Mouse (Mus musculus) cerebellum, adult 8-10 months (tissue): ENCODE data around the gene Psmb7.

Source experiments
- DNase-seq: peaks from one replicate; pipeline ENCODE4 v3.0.0; 2022

Psmb7 gene

GRCm38 (mm10) chr2:38586733-38587132 lies 57.2 kb downstream of the Psmb7 start:
- DNase-seq: no peak

GRCm38 (mm10) chr2:38585379-38585736 lies 58.5 kb downstream of the Psmb7 start:
- no peak for DNase-seq

DNA sequence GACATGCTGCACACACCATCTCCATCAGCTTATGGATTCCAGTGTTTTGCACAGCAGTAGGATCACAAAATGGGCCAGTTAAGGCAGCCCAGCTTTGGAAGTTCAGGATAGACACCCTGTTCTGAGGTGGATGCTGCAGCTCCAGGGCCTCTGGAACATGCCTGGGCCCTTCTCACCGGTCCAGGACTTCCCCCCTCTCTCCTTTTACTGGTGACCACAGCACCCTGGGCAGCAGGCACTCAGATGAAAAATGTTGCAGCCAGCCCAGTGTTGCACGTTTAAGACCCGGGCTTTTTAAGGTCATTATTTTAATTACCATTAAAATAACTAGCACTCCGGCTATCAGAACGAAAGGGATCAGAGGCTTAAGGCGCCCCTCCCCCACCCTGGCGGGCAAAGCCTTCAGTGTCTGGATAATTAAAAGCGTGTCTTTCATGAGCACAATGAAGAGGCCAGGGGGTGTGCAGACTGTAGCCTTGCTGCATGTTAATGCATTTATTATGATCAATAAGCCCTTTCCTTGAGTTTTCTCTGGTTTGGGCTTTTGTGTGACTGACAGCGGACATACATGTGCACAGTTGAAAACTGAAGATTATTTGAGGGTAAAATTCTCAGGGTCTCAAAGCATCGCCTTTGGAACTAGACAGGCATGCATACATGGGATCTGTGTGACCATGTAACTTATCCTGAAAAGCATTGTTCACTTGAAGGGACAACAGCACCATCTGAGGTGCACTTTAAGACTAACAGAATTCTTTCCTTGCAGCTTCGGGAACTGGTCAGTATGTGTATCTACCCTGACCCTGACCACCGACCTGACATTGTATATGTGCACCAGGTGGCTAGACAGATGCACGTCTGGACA lies 59.1 kb downstream of the Psmb7 start:
- DNase-seq: no peak

DNA sequence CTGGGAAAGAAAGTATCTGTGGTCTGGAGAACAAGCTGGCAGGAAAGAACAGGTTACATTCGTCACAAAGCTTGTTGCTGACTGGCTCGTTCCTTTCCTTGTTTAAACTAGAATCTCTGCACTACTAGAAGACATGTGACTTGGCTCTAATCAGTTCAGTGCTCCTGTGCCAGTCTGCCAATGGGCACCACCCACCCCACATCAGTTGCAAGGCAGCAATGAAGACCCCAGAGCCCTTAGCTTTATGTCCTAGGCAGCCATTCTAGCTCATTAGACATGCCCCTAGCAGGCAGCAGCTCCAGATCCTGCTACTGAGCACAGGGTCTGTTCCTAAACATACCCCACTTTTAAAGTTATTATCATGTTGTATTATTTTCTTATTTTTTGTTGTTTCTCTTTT lies 59.9 kb downstream of the Psmb7 start:
- no peak for DNase-seq

GRCm38 (mm10) chr2:38579528-38579927 lies 64.4 kb downstream of the Psmb7 start:
- DNase-seq: no peak

DNA sequence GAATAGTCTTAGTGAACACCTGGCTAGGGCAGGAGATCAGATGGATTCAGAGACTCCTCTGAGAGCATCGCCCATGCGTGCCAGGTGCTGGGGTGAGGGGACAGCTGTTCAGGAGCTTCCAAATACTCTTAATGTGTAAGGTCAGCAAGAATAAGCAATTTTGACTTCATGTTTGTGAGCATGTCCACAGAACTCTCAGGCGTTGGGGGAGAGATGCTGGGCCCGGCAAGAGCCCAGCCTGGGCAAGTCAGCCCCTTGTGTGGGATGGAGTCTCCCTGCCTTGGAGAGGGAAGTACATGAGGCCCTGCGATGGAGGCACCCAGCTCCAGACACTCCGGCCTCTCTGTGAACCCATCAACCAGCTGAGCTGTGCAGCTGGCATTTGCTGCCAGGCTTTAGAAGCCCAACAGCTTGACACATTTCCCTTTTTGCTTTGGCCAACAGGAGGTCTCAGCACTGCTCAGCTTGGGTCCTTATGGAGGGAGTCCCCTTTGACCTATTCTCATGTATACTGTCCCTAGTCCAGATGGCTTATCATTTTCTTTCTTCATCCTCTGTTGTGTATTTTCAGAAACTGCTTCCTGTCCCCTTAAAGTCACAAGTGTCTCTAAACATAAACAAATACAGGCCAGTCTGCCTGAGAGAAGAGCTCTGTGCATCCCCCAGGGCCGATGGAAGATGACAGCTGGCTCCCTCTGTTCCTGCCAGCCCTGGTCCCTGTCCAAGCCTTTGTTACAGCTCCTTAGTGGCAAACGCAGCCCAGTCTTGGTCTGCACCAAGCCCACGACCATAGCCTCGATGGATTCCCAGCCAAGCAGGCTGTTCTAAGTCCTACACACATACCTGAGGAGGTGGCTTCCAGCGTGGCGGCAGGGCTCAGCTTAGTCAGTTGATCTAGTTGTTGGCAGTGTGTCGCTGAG lies 65.0 kb downstream of the Psmb7 start:
- peak; percentile 39 for DNase-seq

DNA sequence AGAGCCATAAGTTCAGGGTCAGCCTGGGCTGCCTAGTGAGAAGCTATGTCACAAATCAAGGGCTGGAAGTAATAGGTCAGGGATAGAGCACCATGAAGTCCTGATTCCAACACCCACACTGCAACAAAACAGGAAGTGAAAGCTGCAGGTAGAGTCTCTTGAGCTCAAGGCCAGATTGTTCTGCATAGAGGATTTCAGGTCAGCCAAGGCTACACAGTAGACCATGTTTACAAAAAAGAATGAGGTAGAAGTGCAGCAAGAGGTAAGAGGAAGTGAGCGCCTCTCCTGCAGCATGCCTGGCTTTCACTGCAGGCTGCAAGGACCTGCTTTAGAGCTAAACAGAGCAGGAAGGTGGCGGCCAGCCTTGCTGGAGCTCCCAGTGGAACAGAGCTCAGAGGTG lies 69.2 kb downstream of the Psmb7 start:
- DNase-seq: no peak

GRCm38 (mm10) chr2:38571971-38572601 lies 71.8 kb downstream of the Psmb7 start:
- peak; percentile 60 for DNase-seq

DNA sequence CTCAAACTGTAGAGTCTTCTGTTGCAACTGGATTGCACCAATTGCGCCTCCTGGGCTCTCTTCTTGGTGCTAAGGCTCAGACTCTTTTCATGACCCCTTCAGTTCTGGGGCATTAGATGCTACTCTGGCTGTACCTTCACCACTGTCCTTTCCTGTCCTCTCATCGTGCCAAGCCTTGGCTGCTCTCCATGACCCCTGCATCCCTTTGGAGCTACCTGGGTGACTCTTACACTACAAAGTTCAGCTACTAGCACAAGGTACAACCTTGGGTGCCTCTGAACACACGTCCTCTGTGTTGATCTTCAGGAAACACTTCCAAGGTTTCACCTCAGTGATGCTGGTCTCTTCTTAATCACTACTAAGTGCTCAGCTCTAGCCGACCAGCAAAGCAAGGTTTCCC lies 81.3 kb downstream of the Psmb7 start:
- DNase-seq: no peak

GRCm38 (mm10) chr2:38560296-38561227 lies 83.3 kb downstream of the Psmb7 start:
- DNase-seq: no peak

DNA sequence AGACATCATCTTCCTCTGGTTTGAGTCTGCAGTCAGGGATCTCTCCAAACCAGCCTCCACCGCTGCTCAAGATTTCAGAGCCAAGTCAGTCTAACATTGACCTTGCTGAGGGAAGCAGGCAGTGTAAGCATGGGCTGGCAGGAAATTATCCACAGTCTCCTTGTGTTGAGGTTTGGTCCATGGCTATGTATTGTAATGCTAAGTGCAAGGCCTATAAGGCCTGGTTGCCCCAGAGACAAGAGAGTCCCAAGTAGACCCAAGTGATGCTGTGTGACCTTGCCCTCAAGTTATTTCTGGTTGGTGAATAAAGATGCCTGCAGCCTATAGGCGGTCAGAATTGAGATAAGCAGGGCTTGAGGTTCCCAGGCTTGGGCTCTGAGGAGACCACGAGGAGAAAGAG lies 87.2 kb downstream of the Psmb7 start:
- no peak for DNase-seq

DNA sequence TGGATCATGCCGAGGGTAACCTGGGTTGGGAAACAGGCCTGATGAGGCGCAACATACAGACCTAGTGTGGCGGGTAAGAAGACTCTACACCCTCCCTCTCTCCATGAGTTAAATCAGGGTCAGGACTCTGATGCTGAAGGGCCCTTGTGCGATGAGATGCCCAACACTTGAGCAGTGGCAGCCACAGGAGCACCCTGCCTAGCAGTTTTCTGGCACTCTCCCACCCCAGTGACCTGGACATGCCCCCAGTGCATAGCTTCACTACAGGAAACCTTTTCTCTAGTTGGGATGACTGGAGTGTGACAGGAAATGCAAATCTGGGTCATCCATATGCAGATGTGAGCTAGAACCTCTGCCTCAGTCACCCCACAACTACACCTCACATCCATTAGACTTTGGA lies 88.2 kb downstream of the Psmb7 start:
- no peak for DNase-seq

DNA sequence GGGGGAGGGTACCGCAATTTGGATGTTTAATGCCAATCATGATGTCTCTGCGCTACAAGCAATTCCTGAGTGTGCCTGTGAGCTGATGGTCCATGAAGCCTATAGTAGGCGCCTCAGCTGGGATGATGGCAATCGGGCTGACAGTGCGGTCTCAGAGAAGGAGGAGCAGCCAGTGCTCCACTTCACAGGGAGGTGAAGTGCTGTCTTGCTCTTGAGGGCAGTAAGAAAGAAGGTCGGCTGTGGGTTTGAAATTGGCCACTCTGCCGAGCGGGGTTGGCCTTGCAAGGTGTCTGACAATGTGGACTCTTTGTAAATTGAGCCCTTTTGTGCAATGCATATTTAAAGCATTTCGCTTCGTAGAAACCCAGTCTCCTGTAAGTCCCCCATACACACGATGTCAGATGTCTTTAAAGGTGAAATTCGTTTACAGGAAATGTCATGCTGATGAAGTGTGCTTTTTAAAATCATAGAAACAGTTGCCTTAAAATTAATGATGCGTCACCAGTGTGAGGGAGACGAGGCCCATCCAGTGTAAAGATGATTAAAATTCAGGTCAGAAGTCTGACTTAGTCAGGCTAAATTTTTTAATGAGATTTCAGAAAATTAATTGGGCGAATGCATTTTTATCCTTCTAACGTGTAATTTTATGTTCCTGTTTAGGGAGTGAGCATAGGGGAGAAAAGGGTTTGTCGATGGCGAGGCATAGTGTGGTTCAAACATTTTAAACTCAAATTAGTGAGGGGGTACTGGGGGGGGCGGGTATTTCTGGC lies 89.5 kb downstream of the Psmb7 start:
- DNase-seq: no peak

DNA sequence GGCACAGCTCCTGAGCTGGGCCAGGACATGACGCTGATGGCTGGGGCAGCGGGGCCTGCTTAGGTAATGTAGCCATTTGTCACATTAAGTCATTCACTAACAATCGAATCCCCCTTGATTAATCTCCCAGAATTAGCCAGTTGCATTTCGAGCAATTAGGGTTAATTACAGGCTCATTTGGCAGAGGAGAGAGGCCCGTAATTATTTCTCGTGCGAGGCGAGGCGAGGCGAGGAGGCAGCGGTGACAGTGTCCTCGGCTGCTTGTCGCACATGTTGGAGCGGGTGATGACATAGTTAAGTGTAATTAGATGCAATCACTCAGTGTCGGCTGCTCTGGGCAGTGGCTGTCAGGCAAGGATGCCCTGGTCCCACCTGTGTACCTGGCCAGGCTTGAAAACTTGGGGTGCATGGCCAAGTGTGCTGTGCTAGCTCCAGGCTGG lies 91.9 kb downstream of the Psmb7 start:
- no peak for DNase-seq

- no peak for DNase-seq
Observed at GRCm38 (mm10) chr2:38547793-38548517, 95.9 kb downstream of the Psmb7 start.

DNA sequence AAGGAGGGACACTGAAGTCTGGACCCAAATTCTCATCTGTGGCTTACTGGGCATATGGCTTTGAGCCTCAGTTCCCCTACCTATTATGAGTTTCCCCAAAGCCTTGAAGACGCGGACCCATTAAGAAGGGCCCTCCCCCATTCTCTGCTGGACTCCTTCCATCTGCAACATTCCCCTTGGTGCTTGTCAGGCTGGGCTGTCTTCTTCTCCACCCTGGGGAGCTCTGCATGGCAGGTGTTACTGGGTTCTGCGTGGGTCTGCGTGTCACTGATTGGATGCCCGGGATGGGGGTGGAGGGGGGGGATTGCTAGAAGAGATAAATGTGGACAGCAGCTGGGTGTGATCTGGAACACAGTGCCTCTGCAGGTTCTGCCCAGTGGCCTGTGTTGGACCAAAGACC lies 97.1 kb downstream of the Psmb7 start:
- DNase-seq: no peak

DNA sequence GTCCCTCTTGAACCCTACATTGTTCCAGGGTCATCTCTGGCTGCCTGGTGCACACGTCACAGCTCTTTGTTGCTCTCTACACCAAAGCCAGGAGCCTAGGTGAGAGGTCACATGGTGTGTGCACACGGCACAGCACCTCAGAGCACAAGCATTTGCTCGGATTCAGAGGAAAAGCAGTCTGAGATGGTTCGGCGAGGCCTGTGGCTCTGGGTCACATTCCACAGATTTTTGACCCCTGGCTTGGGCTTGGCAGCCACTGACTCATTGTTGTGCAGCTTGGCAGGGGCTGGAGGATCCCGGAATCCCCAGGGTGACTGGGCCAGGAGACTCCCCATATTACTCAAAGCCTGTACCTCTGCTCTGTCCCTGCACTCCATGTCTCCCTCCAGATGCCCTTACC lies 97.7 kb downstream of the Psmb7 start:
- DNase-seq: no peak

- no peak for DNase-seq
Observed at GRCm38 (mm10) chr2:38545706-38546105, 98.2 kb downstream of the Psmb7 start.

- DNase-seq: no peak
Observed at GRCm38 (mm10) chr2:38544982-38545381, 98.9 kb downstream of the Psmb7 start.

- no peak for DNase-seq
Observed at GRCm38 (mm10) chr2:38544341-38544740, 99.5 kb downstream of the Psmb7 start.

- no peak for DNase-seq
Observed at GRCm38 (mm10) chr2:38543158-38543557, 100.7 kb downstream of the Psmb7 start.
